Mouse (Mus musculus) kidney, postnatal 0 days (tissue): ENCODE data around the gene Gm7029. TPM values are rescaled to one million over a fixed set of nuclear protein-coding genes. Genes with fewer than 3 reads are reported as not detected.
"Not testable (repeated sequence)": the region's sequence is repeated elsewhere in the genome, so short reads cannot be mapped to it uniquely, and the experiment has no call there.

Experiments used
- ATAC-seq: fragments of 200-750 bp; cut with Nextera tagmentation; replicated peaks from 2 replicates; pipeline ENCODE4 v1.8.0; 2017; ENCODE audit warnings: low read depth, moderate number of reproducible peaks, moderate TSS enrichment, moderate library complexity; ENCODE audit not compliant: low FRiP score
- DNase-seq: peaks from one replicate; pipeline ENCODE4 v3.0.0-alpha.2; 2016; ENCODE audit warnings: low spot score
- H3K27ac ChIP-seq: fragments of 300-500 bp; sonication (generic); 2 replicates; pipeline ENCODE4 v1.5.1; 2014; ENCODE audit warnings: mild to moderate bottlenecking
- H3K27me3 ChIP-seq: fragments of 300-500 bp; sonication (generic); 2 replicates; pipeline ENCODE4 v1.6.1; 2014; ENCODE audit warnings: low read length, mixed read lengths; ENCODE audit not compliant: insufficient read depth
- H3K36me3 ChIP-seq: fragments of 300-500 bp; sonication (generic); 2 replicates; pipeline ENCODE4 v1.6.1; 2014; ENCODE audit warnings: low read length, mixed read lengths; ENCODE audit not compliant: insufficient read depth
- H3K4me1 ChIP-seq: fragments of 300-500 bp; sonication (generic); replicated peaks from 2 replicates; pipeline ENCODE4 v1.6.1; 2014; ENCODE audit warnings: antibody characterized with exemption, low read length, mixed read lengths; ENCODE audit not compliant: insufficient read depth
- H3K4me2 ChIP-seq: fragments of 300-500 bp; sonication (generic); 2 replicates; pipeline ENCODE4 v1.6.1; 2014; ENCODE audit warnings: mild to moderate bottlenecking, low read length, moderate library complexity, mixed read lengths
- H3K4me3 ChIP-seq: fragments of 300-500 bp; sonication (generic); replicated peaks from 2 replicates; pipeline ENCODE4 v1.5.1; 2014; ENCODE audit warnings: low read depth, low read length
- H3K9ac ChIP-seq: fragments of 300-500 bp; sonication (generic); 2 replicates; pipeline ENCODE4 v1.6.1; 2014; ENCODE audit warnings: low read depth, low read length
- H3K9me3 ChIP-seq: fragments of 300-500 bp; sonication (generic); replicated peaks from 2 replicates; pipeline ENCODE4 v1.6.1; 2016; ENCODE audit warnings: low read length, inconsistent platforms, mixed read lengths
- CTCF ChIP-seq: IDR thresholded peaks from 2 replicates; pipeline ENCODE4 v1.5.1; 2016; ENCODE audit warnings: antibody characterized with exemption, low read depth, mild to moderate bottlenecking, moderate library complexity
- WGBS: fragments of 180-500 bp; shearing (Covaris S2); extraction: QIAGEN DNeasy Blood & Tissue Kit; methylation state at CpG from one replicate; pipeline ENCODE4 v1.1.7; 2014; 5-methylcytosine and 5-hydroxymethylcytosine counted together
- polyA plus RNA-seq: library from polyadenylated mRNA; unstranded; fragments of >200 nt; fragmentation: Nextera tagmentation; extraction: Ambion mirVana; gene quantifications from 2 replicates; pipeline ENCODE4 v1.2.1, GENCODE M21; 2015

Gene Gm7029
- polyA plus RNA-seq, 1 experiment from 2014 or later, result not detected

DNA sequence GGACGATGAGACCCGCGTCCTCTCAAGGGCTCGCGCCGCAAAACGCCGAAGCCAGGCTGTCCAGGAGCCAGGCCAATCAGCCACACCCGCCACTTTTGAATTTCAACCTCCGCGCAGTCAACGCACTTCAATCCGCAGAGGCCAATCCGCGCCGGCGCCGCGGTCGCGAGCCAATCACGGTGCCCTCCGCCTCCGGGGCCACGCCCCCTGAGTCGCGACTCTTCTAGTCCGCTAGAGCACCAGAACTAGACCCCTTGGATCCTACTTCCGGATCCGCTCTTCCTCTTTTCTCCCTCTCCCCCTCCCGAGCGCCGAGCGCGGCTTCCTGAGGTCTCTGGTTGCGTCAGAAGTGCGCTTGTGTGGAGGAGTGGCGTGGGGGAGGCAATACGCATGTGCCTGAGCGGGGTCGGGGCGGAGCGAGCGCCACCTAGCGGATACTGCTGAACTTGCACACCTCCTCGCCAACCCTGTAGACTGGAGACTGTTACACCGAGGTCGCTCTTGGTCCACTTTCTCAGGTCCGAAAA, 17.0 kb downstream of the Gm7029 start, which contains the start of gene Kifc1:
Kifc1 (minus strand) TSS at position 129 of the 527 bp plus-strand sequence.
- no peaks in the 10 kb centered on the region for H3K4me1 ChIP-seq
- H3K4me2 ChIP-seq, result peak within 1 kb of the TSS; percentile 66
- no peak within 1 kb of the TSS for H3K27ac ChIP-seq
- no peaks in the 10 kb centered on the region for H3K27me3 ChIP-seq
- ATAC-seq, result peak; percentile 98
- H3K4me3 ChIP-seq, result peak within 1 kb of the TSS; percentile 62
- peak; percentile 99 for DNase-seq
- H3K36me3 ChIP-seq, result no peaks in the 10 kb centered on the region
- under 1% methylated on average over 49 of the region's 49 CpGs for WGBS
- peak; percentile 100 for TF ChIP-seq CTCF
- H3K9ac ChIP-seq, result peak within 1 kb of the TSS; percentile 53
- no peaks in the 10 kb centered on the region for H3K9me3 ChIP-seq

DNA sequence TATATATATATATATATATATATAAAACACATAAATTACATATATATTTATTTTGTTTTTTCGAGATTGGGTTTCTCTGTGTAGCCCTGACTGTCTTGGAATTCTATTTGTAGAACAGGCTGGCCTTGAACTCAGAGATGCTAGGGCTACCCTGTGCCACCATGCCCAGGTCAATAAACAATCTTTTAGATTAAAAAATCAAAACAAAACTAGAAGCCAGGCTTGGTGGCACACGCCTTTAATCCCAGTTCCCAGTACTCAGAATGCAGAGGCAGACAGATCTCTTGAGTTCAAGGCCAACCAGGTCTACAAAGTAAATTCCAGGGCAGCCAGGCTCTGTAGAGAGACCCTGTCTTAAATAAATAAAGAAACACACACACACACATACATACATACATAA, 17.7 kb downstream of the Gm7029 start:
- Histone ChIP-seq H3K4me2 (no peak overlapping the region), H3K27ac (no peak overlapping the region), H3K9me3 (no peaks in the 10 kb centered on the region), H3K36me3 (no peaks in the 10 kb centered on the region), H3K4me1 (no peaks in the 10 kb centered on the region), H3K9ac (no peak overlapping the region), H3K27me3 (no peaks in the 10 kb centered on the region), H3K4me3 (no peak overlapping the region)
- DNase-seq (no peak), ATAC-seq (no peak)
- no peak for TF ChIP-seq CTCF
- 70% methylated on average over 2 of the region's 2 CpGs for WGBS

DNA sequence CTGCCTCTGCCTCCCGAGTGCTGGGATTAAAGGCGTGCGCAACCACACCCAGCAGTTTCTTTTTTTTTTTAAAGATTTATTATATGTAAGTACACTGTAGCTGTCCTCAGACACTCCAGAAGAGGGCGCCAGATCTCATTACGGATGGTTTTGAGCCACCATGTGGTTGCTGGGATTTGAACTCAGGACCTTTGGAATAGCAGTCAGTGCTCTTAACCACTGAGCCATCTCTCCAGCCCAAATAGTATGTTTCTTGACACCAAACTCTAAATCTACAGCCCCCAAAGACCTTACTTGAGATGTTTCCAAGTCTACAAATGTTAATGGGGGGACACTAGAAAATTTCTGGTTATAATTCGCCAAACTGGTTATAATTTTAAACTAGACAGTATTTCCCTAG, 18.3 kb downstream of the Gm7029 start:
- not testable (repeated sequence) for H3K36me3 ChIP-seq, H3K27me3 ChIP-seq, H3K9ac ChIP-seq, H3K4me1 ChIP-seq, H3K27ac ChIP-seq, H3K4me3 ChIP-seq, H3K9me3 ChIP-seq, ATAC-seq, DNase-seq, H3K4me2 ChIP-seq
- WGBS, result 70% methylated on average over 6 of the region's 6 CpGs
- peak; percentile 37; the same call in 1 of the 2 replicates for TF ChIP-seq CTCF

DNA sequence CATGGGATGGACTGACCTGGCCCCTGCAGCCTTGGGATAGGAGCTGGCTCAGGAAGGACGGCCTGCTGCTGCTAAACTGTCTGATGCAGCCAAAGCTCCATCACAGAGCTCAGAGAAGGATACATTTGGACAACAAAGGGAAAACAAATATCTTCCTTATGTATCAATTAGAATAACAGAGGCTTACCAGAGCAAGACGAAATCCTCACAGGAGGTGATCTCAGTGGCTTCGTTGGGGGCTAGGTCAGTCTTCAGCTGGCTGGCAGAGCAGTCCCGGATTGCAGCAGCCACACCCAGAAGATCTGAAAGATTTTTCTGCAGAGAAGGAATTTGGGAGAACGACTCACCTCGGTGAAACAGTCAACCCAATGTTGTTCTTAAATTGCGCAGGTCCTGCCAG, 18.8 kb downstream of the Gm7029 start:
- no peaks in the 10 kb centered on the region for H3K27me3 ChIP-seq
- no peak overlapping the region for H3K27ac ChIP-seq
- no peaks in the 10 kb centered on the region for H3K4me1 ChIP-seq
- no peaks in the 10 kb centered on the region for H3K36me3 ChIP-seq
- no peak overlapping the region for H3K9ac ChIP-seq
- TF ChIP-seq CTCF, result no peak
- no peak overlapping the region for H3K4me3 ChIP-seq
- 25% methylated on average over 7 of the region's 7 CpGs for WGBS
- H3K4me2 ChIP-seq, result no peak overlapping the region
- DNase-seq (no peak), ATAC-seq (no peak)
- H3K9me3 ChIP-seq, result no peaks in the 10 kb centered on the region

DNA sequence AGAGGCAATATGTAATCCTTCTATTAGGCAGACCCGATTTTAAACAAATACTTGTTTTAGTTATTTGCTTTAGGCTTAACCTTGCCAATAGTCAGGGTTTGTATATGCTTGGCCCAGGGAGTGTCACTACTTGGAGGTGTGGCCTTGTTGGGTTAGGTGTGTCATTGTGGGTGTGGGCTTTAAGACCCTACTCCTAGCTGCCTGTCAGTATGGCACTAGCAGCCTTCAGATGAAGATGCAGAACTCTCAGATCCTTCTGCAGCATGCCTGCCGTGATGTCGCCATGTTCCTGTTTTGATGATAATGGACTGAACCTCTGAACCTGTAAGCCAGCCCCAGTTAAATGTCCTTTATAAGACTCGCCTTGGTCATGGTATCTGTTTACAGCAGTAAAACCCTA, 19.4 kb downstream of the Gm7029 start:
- not testable (repeated sequence) for H3K27me3 ChIP-seq, H3K27ac ChIP-seq, H3K4me3 ChIP-seq, H3K36me3 ChIP-seq, H3K4me2 ChIP-seq, H3K9me3 ChIP-seq, ATAC-seq, H3K4me1 ChIP-seq, H3K9ac ChIP-seq, DNase-seq
- WGBS, result 69% methylated on average over 4 of the region's 4 CpGs

DNA sequence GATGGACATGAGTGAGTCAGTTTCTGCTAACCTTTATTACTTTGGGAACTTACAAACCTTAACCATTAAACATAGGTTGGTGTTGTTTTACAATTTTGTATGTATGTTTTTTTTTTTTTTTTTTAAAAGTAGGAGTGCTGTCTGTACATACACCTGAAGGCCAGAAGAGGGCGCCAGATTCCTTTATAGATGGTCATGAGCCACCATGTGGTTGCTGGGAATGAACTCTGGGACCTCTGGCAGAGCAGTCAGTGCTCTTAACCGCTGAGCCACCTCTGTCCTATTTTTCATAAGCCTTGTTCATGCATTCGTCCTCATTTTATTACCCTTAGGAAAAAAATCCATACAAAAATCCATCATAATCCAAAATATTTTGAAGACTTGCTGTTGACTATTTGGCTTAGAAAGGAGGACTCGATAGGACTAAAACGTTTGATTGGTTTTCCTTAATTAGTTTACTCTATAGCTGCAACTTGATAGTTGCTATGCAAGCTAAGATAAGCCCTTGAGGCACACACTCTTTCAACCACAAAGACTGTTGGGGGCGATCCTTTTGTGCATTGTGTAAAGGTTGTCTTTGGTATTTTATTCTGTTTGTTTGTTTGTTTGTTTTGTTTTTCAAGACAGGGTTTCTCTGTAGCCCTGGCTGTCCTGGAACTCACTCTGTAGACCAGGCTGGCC, 23.6 kb downstream of the Gm7029 start:
- Histone ChIP-seq H3K9ac (no peak overlapping the region), H3K27ac (no peak overlapping the region), H3K4me2 (no peak overlapping the region), H3K4me3 (no peak overlapping the region), H3K27me3 (no peaks in the 10 kb centered on the region), H3K9me3 (no peaks in the 10 kb centered on the region), H3K36me3 (no peaks in the 10 kb centered on the region), H3K4me1 (no peaks in the 10 kb centered on the region)
- 46% methylated on average over 6 of the region's 6 CpGs for WGBS
- DNase-seq (peak; percentile 85), ATAC-seq (no peak; the same call in 1 of the 2 replicates)
- TF ChIP-seq CTCF, result peak; percentile 89

DNA sequence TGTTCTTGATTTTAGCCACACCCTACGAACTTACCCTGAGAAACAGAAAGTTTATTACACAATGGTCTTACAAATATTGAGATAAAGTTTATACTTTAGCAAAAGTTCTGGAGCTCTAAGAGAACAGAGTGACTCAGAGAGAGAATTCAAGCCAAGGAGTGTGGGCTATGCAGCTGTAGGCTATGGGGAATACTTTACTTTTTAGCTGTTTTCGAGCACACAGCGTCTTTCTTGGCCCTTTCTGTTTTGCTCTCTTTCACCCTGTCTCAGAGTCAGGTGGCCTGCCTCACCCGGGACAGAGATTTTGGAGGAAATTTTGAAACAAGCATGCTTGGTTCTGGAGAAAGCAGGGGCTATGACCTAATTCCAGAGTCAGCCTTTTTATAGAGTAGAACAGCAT, 24.6 kb downstream of the Gm7029 start:
- H3K36me3 ChIP-seq, H3K4me3 ChIP-seq, H3K4me1 ChIP-seq, H3K9me3 ChIP-seq, DNase-seq, H3K4me2 ChIP-seq, H3K27ac ChIP-seq, H3K27me3 ChIP-seq, H3K9ac ChIP-seq, ATAC-seq: not testable (repeated sequence)
- WGBS, result 87% methylated on average over 4 of the region's 4 CpGs
